Mouse (Mus musculus) liver, embryonic 12.5 days (tissue): Measurements from ENCODE around the gene Keap1. TPM values are rescaled to one million over a fixed set of nuclear protein-coding genes. Genes with fewer than 3 reads are reported as not detected.
A peak's percentile ranks its signal among the peaks of the same experiment; 100 is the strongest.
"Not testable (repeated sequence)": the region's sequence is repeated elsewhere in the genome, so short reads cannot be mapped to it uniquely, and the experiment has no call there.

Source experiments
- ATAC-seq: fragments of 200-750 bp; cut with Nextera tagmentation; 2 replicates; pipeline ENCODE4 v1.8.0; 2017; ENCODE audit warnings: moderate number of reproducible peaks, mild to moderate bottlenecking, moderate library complexity
- H3K27ac ChIP-seq: fragments of 300-500 bp; sonication (generic); 2 replicates; pipeline ENCODE4 v1.5.1; 2016; ENCODE audit warnings: mild to moderate bottlenecking
- H3K27me3 ChIP-seq: fragments of 300-500 bp; sonication (generic); replicated peaks from 2 replicates; pipeline ENCODE4 v1.6.1; 2016; ENCODE audit warnings: mild to moderate bottlenecking, moderate library complexity
- H3K36me3 ChIP-seq: fragments of 300-500 bp; sonication (generic); 2 replicates; pipeline ENCODE4 v1.6.1; 2016; ENCODE audit warnings: mild to moderate bottlenecking, moderate library complexity
- H3K4me1 ChIP-seq: fragments of 300-500 bp; sonication (generic); 2 replicates; pipeline ENCODE4 v1.6.1; 2016
- H3K4me2 ChIP-seq: fragments of 300-500 bp; sonication (generic); 2 replicates; pipeline ENCODE4 v1.6.1; 2016; ENCODE audit warnings: mild to moderate bottlenecking, moderate library complexity
- H3K4me3 ChIP-seq: fragments of 300-500 bp; sonication (generic); 2 replicates; pipeline ENCODE4 v1.5.1; 2016; ENCODE audit warnings: mild to moderate bottlenecking, moderate library complexity
- H3K9ac ChIP-seq: fragments of 300-500 bp; sonication (generic); 2 replicates; pipeline ENCODE4 v1.6.1; 2016; ENCODE audit warnings: mild to moderate bottlenecking, moderate library complexity
- H3K9me3 ChIP-seq: fragments of 300-500 bp; sonication (generic); replicated peaks from 2 replicates; pipeline ENCODE4 v1.6.1; 2016; ENCODE audit warnings: mild to moderate bottlenecking, moderate library complexity
- WGBS: fragments of 180-500 bp; shearing (Covaris S2); methylation state at CpG from one replicate; pipeline ENCODE4 v1.1.7; 2016; ENCODE audit not compliant: insufficient replicate concordance; 5-methylcytosine and 5-hydroxymethylcytosine counted together
- polyA plus RNA-seq: library from polyadenylated mRNA; unstranded; fragments of >200 nt; fragmentation: Nextera tagmentation; extraction: Ambion mirVana; gene quantifications from 2 replicates; pipeline ENCODE4 v1.2.1, GENCODE M21; 2016

Gene Keap1
- polyA plus RNA-seq, 1 experiment from 2014 or later: 41.6 TPM

DNA sequence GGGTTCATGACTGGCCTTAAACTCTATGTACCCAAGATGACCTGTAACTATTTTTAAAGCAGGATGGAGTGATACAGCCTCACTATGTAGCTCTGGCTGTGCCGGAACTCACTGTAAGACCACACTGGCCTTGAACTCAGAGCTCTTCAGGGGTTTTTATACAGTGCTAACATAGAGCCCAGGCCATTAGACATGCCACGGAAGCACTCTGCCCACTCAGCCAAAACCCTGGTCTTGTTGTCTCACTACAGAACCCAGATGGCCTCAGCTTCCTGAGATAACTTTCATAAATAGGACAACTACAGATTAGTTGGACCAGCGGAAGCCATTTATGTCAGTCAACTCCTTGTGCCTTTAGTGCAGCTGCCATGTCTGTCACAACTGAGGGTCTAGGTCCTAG is 35.2 kb upstream of the Keap1 start:
- Histone ChIP-seq H3K27me3 (no peaks in the 10 kb centered on the region), H3K9me3 (no peaks in the 10 kb centered on the region), H3K4me3 (no peak overlapping the region), H3K4me2 (no peak overlapping the region), H3K9ac (no peak overlapping the region), H3K27ac (peak overlapping the region; percentile 70; the same call in 1 of the 2 replicates), H3K36me3 (peaks cover 99% of the 10 kb centered on the region), H3K4me1 (peaks cover 28% of the 10 kb centered on the region)
- WGBS: 70% methylated on average over 3 of the region's 3 CpGs
- ATAC-seq: no peak

DNA sequence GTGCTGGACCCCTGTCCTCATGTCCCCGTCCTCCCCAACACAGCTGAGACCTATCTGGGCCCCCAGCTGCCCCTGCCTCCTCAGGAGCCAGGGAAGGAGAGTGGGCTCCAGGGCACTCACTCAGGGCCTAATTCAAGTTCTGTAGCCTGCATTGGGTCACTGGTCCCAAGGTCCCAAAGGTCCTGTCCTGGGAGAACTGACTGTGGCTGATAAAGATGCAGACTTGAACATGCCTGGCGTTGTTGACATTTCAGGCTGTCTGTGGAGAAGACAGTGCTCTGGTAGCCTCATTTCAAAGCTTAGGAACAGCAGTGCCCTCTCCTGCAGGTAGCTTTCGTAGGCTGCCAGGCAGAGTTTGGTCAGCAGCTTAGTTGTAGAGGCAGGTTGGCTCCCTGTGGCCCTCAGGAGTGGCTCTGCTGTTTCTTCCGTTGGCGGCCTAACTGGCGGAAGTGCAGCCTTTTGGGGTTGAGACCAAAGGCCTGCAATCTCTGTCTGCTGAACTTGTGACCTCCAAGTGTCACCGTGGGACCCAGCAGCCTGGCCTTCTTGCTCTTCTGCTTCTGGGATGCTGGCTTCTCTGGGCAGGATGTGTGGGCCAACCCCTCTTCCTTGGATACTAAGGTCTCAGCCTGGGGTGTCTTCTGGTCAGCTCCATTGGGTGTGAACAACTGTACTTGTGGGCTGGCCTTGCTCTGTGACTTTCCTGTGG is 34.5 kb upstream of the Keap1 start:
- no peak overlapping the region for H3K4me3 ChIP-seq
- H3K4me2 ChIP-seq: no peak overlapping the region
- peaks cover 99% of the 10 kb centered on the region for H3K36me3 ChIP-seq
- no peaks in the 10 kb centered on the region for H3K27me3 ChIP-seq
- H3K4me1 ChIP-seq: peaks cover 35% of the 10 kb centered on the region
- H3K9me3 ChIP-seq: no peaks in the 10 kb centered on the region
- 75% methylated on average over 7 of the region's 7 CpGs for WGBS
- ATAC-seq: no peak
- H3K27ac ChIP-seq: peak overlapping the region; percentile 70; the same call in 1 of the 2 replicates
- no peak overlapping the region for H3K9ac ChIP-seq

DNA sequence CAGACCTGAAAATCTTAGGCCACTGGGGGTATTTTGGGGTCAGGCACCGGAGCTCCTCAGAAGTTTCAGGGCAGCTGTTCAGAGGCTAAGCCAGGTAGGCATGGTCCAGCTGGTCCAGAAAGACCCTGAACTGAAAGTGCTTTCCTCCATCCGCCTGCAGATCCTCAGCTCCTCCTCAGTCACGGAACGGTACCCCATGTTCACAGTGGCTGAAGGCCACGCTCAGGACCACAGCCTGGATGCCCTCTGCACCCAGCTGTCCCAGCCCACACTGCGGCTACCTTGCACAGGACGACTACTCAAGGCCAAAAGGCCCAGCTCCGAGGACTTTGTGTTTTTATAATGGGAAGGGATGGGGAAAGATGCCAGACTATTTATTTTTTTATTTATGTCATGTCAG is 33.9 kb upstream of the Keap1 start:
- no peaks in the 10 kb centered on the region for H3K9me3 ChIP-seq
- no peak for ATAC-seq
- no peak overlapping the region for H3K9ac ChIP-seq
- H3K4me2 ChIP-seq: no peak overlapping the region
- no peaks in the 10 kb centered on the region for H3K27me3 ChIP-seq
- 83% methylated on average over 8 of the region's 8 CpGs for WGBS
- H3K4me1 ChIP-seq: peaks cover 40% of the 10 kb centered on the region
- H3K4me3 ChIP-seq: no peak overlapping the region
- peaks cover 100% of the 10 kb centered on the region for H3K36me3 ChIP-seq
- H3K27ac ChIP-seq: 0 out of 2 replicates have a peak overlapping the region, but pooled peaks have one; percentile 70

DNA sequence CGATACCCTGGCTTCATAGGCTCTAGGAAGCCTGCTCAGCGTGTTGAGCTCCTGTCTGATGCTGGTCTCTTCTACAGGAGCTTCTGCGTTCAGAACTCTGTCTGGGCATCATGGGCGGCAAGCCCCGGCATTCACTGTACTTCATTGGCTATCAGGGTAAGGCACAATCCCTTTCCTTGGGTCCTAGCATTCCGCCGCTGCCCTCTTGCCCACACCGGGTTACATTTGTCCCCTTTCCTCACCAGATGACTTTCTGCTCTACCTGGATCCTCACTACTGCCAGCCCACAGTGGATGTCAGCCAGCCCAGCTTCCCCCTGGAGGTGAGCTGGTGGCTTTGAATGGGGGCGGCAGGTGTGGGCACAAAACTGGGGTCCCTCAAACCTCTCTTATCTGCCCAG is 33.2 kb upstream of the Keap1 start:
- Histone ChIP-seq H3K4me1 (peaks cover 43% of the 10 kb centered on the region), H3K9ac (no peak overlapping the region), H3K27ac (no peak overlapping the region), H3K4me2 (no peak overlapping the region), H3K36me3 (peaks cover 100% of the 10 kb centered on the region), H3K27me3 (no peaks in the 10 kb centered on the region), H3K4me3 (no peak overlapping the region), H3K9me3 (no peaks in the 10 kb centered on the region)
- ATAC-seq: no peak
- WGBS: 84% methylated on average over 9 of the region's 9 CpGs

DNA sequence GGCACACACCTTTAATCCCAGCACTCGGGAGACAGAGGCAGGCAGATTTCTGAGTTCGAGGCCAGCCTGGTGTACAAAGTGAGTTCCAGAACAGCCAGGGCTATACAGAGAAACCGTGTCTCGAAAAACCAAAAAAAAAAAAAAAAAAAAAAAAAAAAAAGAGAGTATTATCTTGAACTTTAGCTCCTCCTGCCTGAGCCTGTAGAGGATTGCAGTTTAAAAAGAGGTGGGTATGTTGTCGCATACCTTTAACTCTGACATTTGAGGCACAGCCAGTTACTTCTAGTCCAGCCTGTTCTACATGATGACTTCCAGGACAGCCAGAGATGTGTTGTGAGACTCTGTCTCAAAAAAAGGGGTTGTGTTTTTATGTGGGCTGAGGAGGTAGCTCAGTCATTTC is 30.4 kb upstream of the Keap1 start:
- not testable (repeated sequence) for ATAC-seq, H3K4me3 ChIP-seq, H3K27me3 ChIP-seq, H3K4me2 ChIP-seq, H3K27ac ChIP-seq, H3K9ac ChIP-seq, H3K9me3 ChIP-seq
- 60% methylated on average over 5 of the region's 5 CpGs for WGBS
- Histone ChIP-seq H3K36me3 (peaks cover 84% of the 10 kb centered on the region), H3K4me1 (peaks cover 48% of the 10 kb centered on the region)

DNA sequence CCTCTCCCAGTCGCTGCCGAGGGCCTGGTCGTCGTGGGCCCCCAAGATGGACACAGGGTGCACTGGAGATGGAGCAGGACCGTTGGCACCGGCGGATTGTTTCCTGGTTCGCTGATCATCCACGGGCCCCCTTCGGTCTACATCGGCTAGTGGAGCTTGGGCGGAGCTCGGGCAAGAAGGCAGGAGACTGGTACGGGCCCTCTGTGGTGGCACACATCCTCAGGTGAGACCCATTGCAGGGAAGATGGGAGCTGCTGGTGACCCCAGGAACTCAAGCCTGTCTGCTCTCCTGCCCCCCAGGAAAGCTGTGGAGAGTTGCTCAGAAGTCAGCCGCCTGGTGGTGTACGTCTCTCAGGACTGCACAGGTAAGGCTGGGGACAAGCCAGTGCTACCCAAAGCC is 29.1 kb upstream of the Keap1 start:
- peaks cover 71% of the 10 kb centered on the region for H3K36me3 ChIP-seq
- ATAC-seq: no peak

DNA sequence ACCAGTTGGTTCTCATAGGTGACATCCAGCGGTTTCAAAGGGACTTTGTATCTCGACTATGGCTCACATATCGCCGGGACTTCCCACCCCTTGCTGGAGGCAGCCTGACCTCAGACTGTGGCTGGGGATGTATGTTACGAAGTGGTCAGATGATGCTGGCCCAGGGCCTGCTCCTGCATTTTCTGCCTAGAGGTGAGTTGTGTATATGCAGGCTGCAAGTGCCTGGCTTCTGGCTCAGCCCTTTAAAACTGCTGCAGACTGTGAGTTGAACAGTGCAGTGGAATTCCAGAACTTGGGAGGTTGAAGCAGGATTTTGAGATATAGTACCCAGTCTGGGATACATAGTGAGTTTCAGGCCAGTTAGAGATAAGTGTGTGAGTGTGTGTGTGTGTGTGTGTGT is 27.7 kb upstream of the Keap1 start:
- Histone ChIP-seq H3K4me3 (peak overlapping the region; percentile 98), H3K9me3 (no peaks in the 10 kb centered on the region), H3K27ac (peak overlapping the region; percentile 100), H3K36me3 (peaks cover 57% of the 10 kb centered on the region), H3K27me3 (no peaks in the 10 kb centered on the region), H3K4me1 (peaks cover 58% of the 10 kb centered on the region), H3K9ac (peak overlapping the region; percentile 98), H3K4me2 (peak overlapping the region; percentile 83)
- no peak for ATAC-seq
- 86% methylated on average over 5 of the region's 5 CpGs for WGBS

More for the DNA sequence above, 29.1 kb upstream of the Keap1 start:
- Histone ChIP-seq H3K4me3 (no peak overlapping the region), H3K9ac (no peak overlapping the region), H3K27ac (no peak overlapping the region), H3K4me1 (peaks cover 46% of the 10 kb centered on the region), H3K9me3 (no peaks in the 10 kb centered on the region), H3K27me3 (no peaks in the 10 kb centered on the region), H3K4me2 (no peak overlapping the region)
- 92% methylated on average over 16 of the region's 16 CpGs for WGBS

DNA sequence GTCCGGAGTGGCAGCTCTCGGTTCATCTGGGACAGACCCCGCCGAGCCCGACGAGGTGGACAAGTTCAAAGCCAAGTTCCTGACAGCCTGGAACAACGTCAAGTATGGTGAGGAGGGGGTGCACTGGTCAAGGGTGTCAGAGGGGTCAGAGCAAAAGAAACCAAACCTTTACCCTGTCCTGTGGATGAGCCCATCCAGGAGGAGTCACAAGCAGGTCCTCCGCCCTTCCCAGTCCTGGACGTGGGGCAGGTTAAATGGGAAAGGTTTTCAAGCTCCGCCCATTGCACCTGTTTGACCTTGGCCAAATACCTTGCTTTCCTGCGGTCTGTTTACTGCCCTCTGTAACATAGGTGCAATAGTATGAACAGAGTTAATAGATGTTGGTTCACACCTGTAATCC is 26.4 kb upstream of the Keap1 start:
- H3K4me3 ChIP-seq: peak overlapping the region; percentile 98

DNA sequence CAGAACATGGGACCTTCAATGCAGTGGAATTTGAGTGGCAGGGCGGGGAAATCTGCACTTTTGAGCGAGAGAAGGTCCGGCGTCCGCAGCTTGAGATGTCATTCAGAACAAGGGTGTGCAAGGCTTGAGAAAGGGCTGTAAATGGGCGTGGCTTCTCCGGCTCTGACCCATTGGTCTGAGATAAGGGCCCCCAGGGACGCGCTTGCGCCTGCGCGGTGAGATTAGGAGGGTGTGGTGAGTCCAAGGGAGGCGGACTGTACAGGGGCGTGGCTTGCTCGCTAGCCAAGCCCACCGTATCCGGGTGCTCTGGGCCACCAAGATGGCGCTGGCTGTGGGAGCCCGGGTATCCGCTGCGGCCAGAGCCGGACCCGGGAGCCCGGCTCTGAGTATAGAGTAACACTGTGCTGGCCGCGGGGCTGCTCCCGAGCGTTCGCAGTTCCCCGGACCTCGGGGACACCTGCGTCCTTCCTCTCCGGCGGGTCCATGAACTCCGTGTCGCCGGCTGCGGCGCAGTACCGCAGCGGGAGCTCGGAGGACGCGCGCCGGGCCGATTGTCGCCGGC is 25.9 kb upstream of the Keap1 start, which contains the start of gene Atg4d:
Gene Atg4d (plus strand): TSS at position 294 of the 562 bp plus-strand sequence.
- Histone ChIP-seq H3K9ac (peak within 1 kb of the TSS; percentile 98), H3K27me3 (no peaks in the 10 kb centered on the region), H3K9me3 (no peaks in the 10 kb centered on the region), H3K36me3 (peaks cover 39% of the 10 kb centered on the region), H3K4me1 (peaks cover 69% of the 10 kb centered on the region), H3K4me3 (peak within 1 kb of the TSS; percentile 98), H3K27ac (peak within 1 kb of the TSS; percentile 100), H3K4me2 (peak within 1 kb of the TSS; percentile 83)
- under 1% methylated on average over 49 of the region's 49 CpGs for WGBS
- ATAC-seq: peak; percentile 92

More for the DNA sequence above, 26.4 kb upstream of the Keap1 start:
- Histone ChIP-seq H3K9ac (peak overlapping the region; percentile 98), H3K9me3 (no peaks in the 10 kb centered on the region), H3K27ac (peak overlapping the region; percentile 100), H3K27me3 (no peaks in the 10 kb centered on the region), H3K4me1 (peaks cover 65% of the 10 kb centered on the region), H3K4me2 (peak overlapping the region; percentile 83), H3K36me3 (peaks cover 44% of the 10 kb centered on the region)
- ATAC-seq: no peak
- WGBS: 5% methylated on average over 11 of the region's 11 CpGs

DNA sequence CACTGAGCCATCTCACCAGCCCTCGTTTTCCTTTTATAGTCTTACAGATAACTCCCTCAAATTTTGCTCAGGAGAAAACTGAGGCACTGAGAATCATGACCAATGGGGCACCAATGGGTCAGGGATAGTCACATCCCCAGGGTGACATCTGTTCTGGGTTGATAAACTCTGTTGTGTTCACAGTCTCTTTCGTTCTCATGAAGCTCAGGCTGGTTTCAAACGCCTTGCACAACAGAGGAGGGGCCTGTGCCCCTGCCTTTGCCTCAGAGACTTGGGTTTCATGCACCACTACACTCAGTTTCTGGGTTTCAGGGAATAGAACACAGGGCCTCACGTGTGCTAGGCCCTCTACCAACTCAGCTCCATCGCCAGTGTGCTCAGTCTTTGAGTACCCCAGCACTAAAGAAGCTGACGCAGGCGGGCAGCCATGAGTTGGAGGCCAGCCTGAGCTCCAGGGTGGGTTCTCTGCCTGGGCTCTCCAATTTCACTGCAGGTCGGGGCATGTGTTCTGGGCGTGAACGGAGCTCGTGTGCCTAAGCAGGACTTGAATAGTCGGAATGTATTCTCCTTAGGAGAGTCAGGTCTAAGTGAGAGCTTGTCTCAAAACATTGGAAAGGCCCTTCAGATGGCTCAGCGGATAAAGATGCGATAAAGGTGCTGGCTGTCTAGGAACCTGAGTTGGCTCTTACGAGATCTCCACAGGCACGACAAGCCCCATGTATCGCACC is 25.3 kb upstream of the Keap1 start:
- Histone ChIP-seq H3K36me3 (peaks cover 32% of the 10 kb centered on the region), H3K9me3 (no peaks in the 10 kb centered on the region), H3K4me1 (peaks cover 69% of the 10 kb centered on the region), H3K4me2 (peak overlapping the region; percentile 83), H3K27me3 (no peaks in the 10 kb centered on the region), H3K9ac (peak overlapping the region; percentile 73), H3K27ac (peak overlapping the region; percentile 100), H3K4me3 (peak overlapping the region; percentile 98)
- 9% methylated on average over 17 of the region's 17 CpGs for WGBS
- peak; percentile 81 for ATAC-seq

DNA sequence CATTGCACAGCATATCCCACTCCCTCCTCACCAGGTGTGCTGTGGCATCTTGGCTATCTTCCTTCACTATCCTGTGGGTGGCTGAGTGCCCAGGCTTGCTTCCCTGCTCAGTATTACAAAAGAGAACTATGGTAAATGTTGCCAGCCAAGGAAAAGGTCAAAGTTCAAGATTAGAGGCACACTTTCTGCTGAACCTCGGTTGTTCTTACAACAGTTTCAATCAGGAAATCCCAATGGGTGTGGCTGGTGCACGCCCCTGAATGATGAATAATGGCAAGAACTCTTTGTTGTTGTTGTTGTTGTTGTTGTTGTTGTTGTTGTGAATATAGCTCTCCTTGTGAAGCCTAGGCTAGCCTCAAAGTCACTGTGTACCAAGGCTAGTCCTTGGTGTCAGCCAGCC is 22.7 kb upstream of the Keap1 start:
- no peak for ATAC-seq
- Histone ChIP-seq H3K36me3 (peaks cover 6% of the 10 kb centered on the region), H3K9ac (no peak overlapping the region), H3K4me1 (peaks cover 48% of the 10 kb centered on the region), H3K4me3 (no peak overlapping the region), H3K27me3 (0 out of 2 replicates have a peak, but pooled peaks cover 8% of the 10 kb centered on the region), H3K27ac (no peak overlapping the region), H3K4me2 (no peak overlapping the region), H3K9me3 (no peaks in the 10 kb centered on the region)
- 35% methylated on average over 2 of the region's 2 CpGs for WGBS

DNA sequence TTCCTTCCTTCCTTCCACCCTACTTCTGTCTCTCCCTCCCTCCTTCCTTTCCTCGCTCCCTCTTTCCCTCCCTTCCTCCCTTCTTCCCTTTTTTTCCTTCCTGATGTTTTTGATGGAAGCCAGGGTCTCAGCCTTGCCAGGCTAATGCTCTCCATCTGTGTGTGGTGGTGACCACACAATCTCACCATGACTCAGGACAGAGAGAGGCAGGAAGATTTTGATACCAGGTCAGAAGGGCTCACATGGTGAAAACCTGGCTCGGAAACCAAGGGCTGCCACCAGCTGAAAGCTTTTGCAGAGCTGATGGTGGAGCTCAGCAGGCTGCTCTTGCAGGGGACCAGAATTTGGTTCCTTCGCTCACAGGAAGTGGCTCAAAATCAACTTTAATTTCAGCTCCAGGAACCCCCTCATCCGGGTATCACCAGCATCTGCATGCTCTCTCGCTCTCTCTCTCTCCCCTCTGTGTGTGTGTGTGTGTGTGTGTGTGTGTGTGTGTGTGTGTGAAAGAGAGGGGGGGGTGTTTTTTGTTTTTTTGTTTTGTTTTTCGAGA is 21.4 kb upstream of the Keap1 start:
- Histone ChIP-seq H3K4me2 (no peak overlapping the region), H3K27me3 (0 out of 2 replicates have a peak, but pooled peaks cover 8% of the 10 kb centered on the region), H3K4me1 (peaks cover 36% of the 10 kb centered on the region), H3K9ac (no peak overlapping the region), H3K4me3 (no peak overlapping the region), H3K36me3 (no peaks in the 10 kb centered on the region), H3K9me3 (no peaks in the 10 kb centered on the region), H3K27ac (no peak overlapping the region)
- no peak for ATAC-seq
- WGBS: 56% methylated on average over 6 of the region's 6 CpGs
